17 mouse cellular contexts compared by ENCODE assay signal in genomic region chr6:37360813-37361385, GRCm38 (mm10).
DNase-seq lines count a peak whose midpoint lies in the region; ATAC-seq and TF ChIP-seq lines count a peak whose summit lies in the region.
"Had no signal": no experiment of that assay in that cellular context is flagged by ENCODE, and none has a peak within 500 bp of the region (broad histone marks: within the 10 kb centered on the region; RNA-seq: fewer than 3 reads in every experiment).

No protein-coding gene starts in this region.

- TF ChIP-seq POLR2A in brain, embryonic 14.5 days (IDR thresholded peaks at IDR 0.05; ENCODE audit: borderline replicate concordance, extremely low read depth, insufficient read depth, insufficient read length, poor library complexity, severe bottlenecking): no peak

- WGBS in forebrain, embryonic 11.5 days: 14% methylated on average over 11 of the region's 11 CpGs
- 8% methylated on average over 11 of the region's 11 CpGs for WGBS in forebrain, embryonic 15.5 days
- WGBS in kidney, embryonic 14.5 days: 31% methylated on average over 11 of the region's 11 CpGs
- WGBS in embryonic facial prominence, embryonic 15.5 days: 27% methylated on average over 11 of the region's 11 CpGs

- ATAC-seq in forebrain, embryonic 11.5 days (replicated peaks; ENCODE audit: low FRiP score): 0 out of 2 replicates have a peak, but pooled peaks have one; percentile 15
- ATAC-seq in forebrain, embryonic 15.5 days (replicated peaks): no peak
- ATAC-seq in kidney, embryonic 14.5 days (ENCODE audit: low FRiP score, low TSS enrichment): 0 out of 2 replicates have a peak, but pooled peaks have one; percentile 30
- 0 out of 2 replicates have a peak, but pooled peaks have one; percentile 31 for ATAC-seq in embryonic facial prominence, embryonic 15.5 days (ENCODE audit: insufficient number of reproducible peaks, low FRiP score, low TSS enrichment, low read depth)

- no peaks in the 10 kb centered on the region for H3K27me3 ChIP-seq in forebrain, embryonic 11.5 days (ENCODE audit: control insufficient read depth, insufficient read depth, low read length)
- no peaks in the 10 kb centered on the region for H3K27me3 ChIP-seq in forebrain, embryonic 15.5 days
- H3K27me3 ChIP-seq in kidney, embryonic 14.5 days (ENCODE audit: control insufficient read depth, insufficient read depth, low read length): no peaks in the 10 kb centered on the region
- no peaks in the 10 kb centered on the region for H3K27me3 ChIP-seq in embryonic facial prominence, embryonic 15.5 days

- H3K27ac ChIP-seq in forebrain, embryonic 11.5 days (ENCODE audit: low read depth, low read length): no peak overlapping the region
- no peak overlapping the region for H3K27ac ChIP-seq in forebrain, embryonic 15.5 days (replicated peaks)
- H3K27ac ChIP-seq in kidney, embryonic 14.5 days (ENCODE audit: low read depth, low read length): no peak overlapping the region
- 0 out of 2 replicates have a peak overlapping the region, but pooled peaks have one; percentile 19 for H3K27ac ChIP-seq in embryonic facial prominence, embryonic 15.5 days (replicated peaks)
- H3K27ac ChIP-seq: gastrocnemius, adult 2 months; liver, embryonic 14.5 days had no signal

- H3K4me1 ChIP-seq in forebrain, embryonic 11.5 days (replicated peaks; ENCODE audit: control insufficient read depth, insufficient read depth, low read length): peaks cover 6% of the 10 kb centered on the region; the same call in 1 of the 2 replicates
- H3K4me1 ChIP-seq in forebrain, embryonic 15.5 days: peaks cover 17% of the 10 kb centered on the region
- 0 out of 2 replicates have a peak, but pooled peaks cover 3% of the 10 kb centered on the region for H3K4me1 ChIP-seq in kidney, embryonic 14.5 days (ENCODE audit: control insufficient read depth, insufficient read depth, low read length)
- peaks cover 37% of the 10 kb centered on the region for H3K4me1 ChIP-seq in embryonic facial prominence, embryonic 15.5 days

- no peak for TF ChIP-seq CTCF in brain, embryonic 14.5 days (IDR thresholded peaks at IDR 0.05; ENCODE audit: borderline replicate concordance, extremely low read depth, insufficient read depth, insufficient read length)

- no peaks in the 10 kb centered on the region for H3K9me3 ChIP-seq in forebrain, embryonic 11.5 days (ENCODE audit: control insufficient read depth, low read length)
- no peaks in the 10 kb centered on the region for H3K9me3 ChIP-seq in forebrain, embryonic 15.5 days
- peaks cover 4% of the 10 kb centered on the region; the same call in 1 of the 2 replicates for H3K9me3 ChIP-seq in kidney, embryonic 14.5 days (ENCODE audit: control insufficient read depth, low read length)
- no peaks in the 10 kb centered on the region for H3K9me3 ChIP-seq in embryonic facial prominence, embryonic 15.5 days (replicated peaks)

- peak; percentile 53 for DNase-seq in forebrain, embryonic 11.5 days (ENCODE audit: low spot score)
- DNase-seq in kidney, postnatal 10 days: no peak
- peak; percentile 56 for DNase-seq in brain, embryonic 14.5 days (ENCODE audit: low read depth)
- DNase-seq in cerebellum, adult 11 months: no peak
- DNase-seq in ovary, postnatal 36 days (ENCODE audit: low spot score): no peak
- DNase-seq: B cell, adult 2 months; cerebellum, adult 9-11 months; gastrocnemius, adult 2 months; heart, postnatal 10 days; kidney, adult 11 months; right cerebral cortex, postnatal 4 days; thymus, postnatal 36 days had no signal

- H3K4me2 ChIP-seq in forebrain, embryonic 11.5 days (ENCODE audit: low read depth, low read length, severe bottlenecking): no peak overlapping the region
- no peak overlapping the region for H3K4me2 ChIP-seq in forebrain, embryonic 15.5 days (replicated peaks)
- H3K4me2 ChIP-seq in kidney, embryonic 14.5 days (replicated peaks; ENCODE audit: low read depth, low read length): no peak overlapping the region
- no peak overlapping the region for H3K4me2 ChIP-seq in embryonic facial prominence, embryonic 15.5 days (replicated peaks)

- no peak overlapping the region; the same call in 1 of the 2 replicates for H3K9ac ChIP-seq in forebrain, embryonic 11.5 days (ENCODE audit: low read length)
- no peak overlapping the region for H3K9ac ChIP-seq in forebrain, embryonic 15.5 days (replicated peaks)
- no peak overlapping the region; the same call in 1 of the 2 replicates for H3K9ac ChIP-seq in kidney, embryonic 14.5 days (ENCODE audit: low read depth, low read length)
- no peak overlapping the region for H3K9ac ChIP-seq in embryonic facial prominence, embryonic 15.5 days
- H3K9ac ChIP-seq: liver, embryonic 14.5 days had no signal

- no peak overlapping the region for H3K4me3 ChIP-seq in forebrain, embryonic 11.5 days (ENCODE audit: low read depth, low read length)
- H3K4me3 ChIP-seq in forebrain, embryonic 15.5 days: no peak overlapping the region
- no peak overlapping the region for H3K4me3 ChIP-seq in kidney, embryonic 14.5 days (ENCODE audit: low read length)
- no peak overlapping the region for H3K4me3 ChIP-seq in embryonic facial prominence, embryonic 15.5 days (replicated peaks)
- H3K4me3 ChIP-seq: erythroblast, embryonic 14.5 days; gastrocnemius, adult 2 months had no signal

- H3K36me3 ChIP-seq in forebrain, embryonic 11.5 days (ENCODE audit: control insufficient read depth, insufficient read depth, low read length): no peaks in the 10 kb centered on the region
- peaks cover 2% of the 10 kb centered on the region; the same call in 1 of the 2 replicates for H3K36me3 ChIP-seq in forebrain, embryonic 15.5 days
- H3K36me3 ChIP-seq in kidney, embryonic 14.5 days (ENCODE audit: control insufficient read depth, insufficient read depth, low read length): peaks cover 65% of the 10 kb centered on the region
- peaks cover 46% of the 10 kb centered on the region for H3K36me3 ChIP-seq in embryonic facial prominence, embryonic 15.5 days

Comparison
In these comparisons a context has a peak if more than half of its experiments do, and no peak if none do; other contexts are left out.
1. DNase-seq: peak in forebrain, embryonic 11.5 days (single experiment) and brain, embryonic 14.5 days (single experiment); none in kidney, postnatal 10 days (single experiment), cerebellum, adult 11 months (single experiment) and ovary, postnatal 36 days (single experiment).